Mouse (Mus musculus): Measurements from ENCODE around the gene Pxk.
"Not testable (repeated sequence)": the region's sequence is repeated elsewhere in the genome, so short reads cannot be mapped to it uniquely, and the experiment has no call there.

Gene Pxk

DNA sequence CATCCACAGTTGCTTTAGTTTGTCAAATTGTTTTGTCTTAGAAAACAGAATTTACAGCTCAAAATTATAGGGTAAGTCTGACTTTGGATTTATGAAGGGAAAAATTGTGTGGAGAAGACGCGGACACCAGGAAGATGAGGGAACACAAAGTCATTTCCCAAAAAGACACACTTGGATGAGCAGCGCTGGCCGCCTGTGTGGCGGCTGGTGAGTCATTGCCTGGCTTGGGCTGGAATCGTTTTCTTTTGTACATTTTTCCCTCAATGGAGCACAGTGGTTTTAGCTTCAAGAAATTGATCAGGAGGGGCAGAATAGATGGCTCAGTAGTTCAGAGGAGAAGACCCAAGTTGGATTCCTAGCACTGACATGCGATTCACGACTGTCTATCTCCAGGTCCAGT lies 3.9 kb downstream of the Pxk start:
- DNase-seq (ENCODE audit: low read depth, low spot score): no peak

DNA sequence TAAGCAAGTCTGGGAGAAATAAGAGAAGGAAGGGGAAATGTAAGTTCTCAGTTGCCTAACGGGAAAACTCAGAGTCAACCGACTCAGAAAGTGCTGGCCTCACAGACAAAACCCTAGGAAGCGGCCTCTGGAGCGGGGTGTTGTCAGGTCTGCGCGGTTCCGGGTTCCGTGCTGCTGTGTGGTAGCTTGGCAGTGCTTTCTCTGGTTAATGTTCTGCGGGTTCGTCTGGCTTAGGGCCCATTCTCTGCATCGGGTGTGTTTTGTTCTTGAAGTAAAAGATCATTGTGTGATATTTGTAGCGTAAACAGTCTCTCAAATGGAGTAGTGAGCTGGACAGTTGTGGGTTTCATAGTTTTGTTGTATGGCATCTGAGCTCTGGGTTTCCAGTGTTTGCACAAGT lies 4.7 kb downstream of the Pxk start:
- no peak for DNase-seq (ENCODE audit: low read depth, low spot score)

DNA sequence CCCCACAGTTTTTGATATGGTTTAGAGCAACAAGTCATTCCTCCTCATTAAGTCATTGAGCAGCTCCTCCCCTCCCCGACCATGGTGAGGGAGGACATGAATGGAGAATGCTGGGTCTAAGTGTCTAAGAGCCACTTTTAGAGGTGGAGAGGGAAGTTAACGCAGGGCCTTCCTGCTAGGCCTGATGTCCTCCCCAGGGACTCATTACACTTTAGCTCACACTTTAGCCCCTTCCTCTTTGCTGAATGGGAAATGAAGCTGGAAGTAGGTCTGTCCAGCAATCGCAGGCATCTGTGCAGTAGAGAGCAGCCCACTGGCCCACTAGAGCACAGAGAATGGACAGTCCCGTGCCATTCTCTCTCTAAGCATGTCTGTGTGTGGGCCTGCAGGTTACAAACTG lies 10.0 kb downstream of the Pxk start:
- no peak for DNase-seq (ENCODE audit: low read depth, low spot score)

DNA sequence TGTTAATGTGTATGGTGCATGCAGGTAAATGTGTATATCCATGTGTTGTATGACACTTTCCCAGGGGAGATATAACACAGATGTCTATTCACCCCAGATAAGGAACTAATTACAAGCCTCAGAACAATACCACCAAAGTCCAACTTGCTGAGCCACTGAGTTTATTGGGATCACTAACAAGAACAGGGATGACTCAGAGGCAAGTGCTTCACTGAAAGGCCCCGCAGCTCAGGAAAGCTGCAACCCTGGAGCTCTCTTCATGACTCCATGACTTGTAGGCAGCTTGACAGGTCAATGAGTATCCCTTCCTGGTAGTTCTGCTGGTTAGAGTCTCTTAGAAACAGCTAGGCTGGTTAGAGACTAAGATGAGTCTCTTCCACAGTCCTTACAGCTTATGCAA lies 11.0 kb downstream of the Pxk start:
- DNase-seq (ENCODE audit: low read depth, low spot score): no peak

DNA sequence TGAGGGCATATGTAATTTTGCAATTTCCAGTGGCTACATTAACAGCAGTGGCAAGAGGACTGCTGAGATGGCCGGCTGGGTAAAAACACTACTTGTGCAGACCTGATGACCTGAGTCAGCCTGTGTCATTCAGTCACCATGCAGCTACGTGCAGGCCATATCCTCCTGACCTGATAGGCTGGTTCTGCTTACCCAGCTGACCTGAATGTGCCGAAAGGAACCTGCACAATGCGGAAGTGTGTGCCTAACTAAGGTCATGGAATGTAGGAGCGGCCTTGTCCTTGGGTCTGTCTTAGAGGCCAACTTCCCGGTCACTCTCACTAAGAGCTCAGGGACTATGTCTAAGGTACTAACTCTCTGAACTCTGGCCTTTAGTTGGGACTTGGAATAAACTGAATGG lies 13.5 kb downstream of the Pxk start:
- no peak for DNase-seq (ENCODE audit: low read depth, low spot score)

DNA sequence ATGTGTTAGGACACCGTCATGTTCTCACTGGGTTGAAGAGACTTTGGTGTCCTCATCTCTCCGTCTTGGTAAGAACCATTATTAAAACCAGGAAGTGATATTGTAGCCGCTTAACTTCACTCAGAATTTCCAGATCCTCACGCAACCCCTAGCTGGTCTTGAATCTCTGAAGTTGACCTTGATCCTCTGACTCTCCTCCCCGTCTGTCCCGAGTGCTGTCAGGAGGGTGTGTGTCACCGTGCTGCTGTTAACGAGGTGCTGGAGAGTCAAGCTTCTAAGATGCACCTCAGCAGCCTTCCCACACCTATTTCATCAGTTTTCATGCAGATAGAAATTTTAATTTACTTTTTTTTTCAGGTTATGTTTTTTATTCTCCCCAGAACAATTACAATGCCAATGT lies 14.0 kb downstream of the Pxk start:
- DNase-seq (ENCODE audit: low read depth, low spot score): no peak

DNA sequence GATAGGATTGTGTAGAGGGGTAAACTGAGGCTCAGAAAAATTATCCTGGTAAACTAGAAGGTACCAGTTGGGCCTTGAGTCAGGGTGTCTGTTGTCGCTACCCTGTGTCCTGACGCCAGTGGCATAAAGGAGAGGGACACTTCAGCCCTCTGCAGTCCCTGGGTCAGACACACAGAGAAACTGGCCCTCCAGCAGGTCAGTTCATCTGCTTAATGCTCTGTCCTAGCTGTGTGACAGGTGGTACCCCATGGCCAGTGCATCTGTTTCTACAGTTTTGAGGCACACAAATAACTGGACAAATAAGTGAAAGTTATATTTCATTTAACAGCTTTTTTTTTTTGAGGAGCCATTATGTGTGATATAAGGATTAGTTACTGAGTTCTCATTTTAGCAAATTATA lies 15.6 kb downstream of the Pxk start:
- DNase-seq (ENCODE audit: low read depth, low spot score): no peak

DNA sequence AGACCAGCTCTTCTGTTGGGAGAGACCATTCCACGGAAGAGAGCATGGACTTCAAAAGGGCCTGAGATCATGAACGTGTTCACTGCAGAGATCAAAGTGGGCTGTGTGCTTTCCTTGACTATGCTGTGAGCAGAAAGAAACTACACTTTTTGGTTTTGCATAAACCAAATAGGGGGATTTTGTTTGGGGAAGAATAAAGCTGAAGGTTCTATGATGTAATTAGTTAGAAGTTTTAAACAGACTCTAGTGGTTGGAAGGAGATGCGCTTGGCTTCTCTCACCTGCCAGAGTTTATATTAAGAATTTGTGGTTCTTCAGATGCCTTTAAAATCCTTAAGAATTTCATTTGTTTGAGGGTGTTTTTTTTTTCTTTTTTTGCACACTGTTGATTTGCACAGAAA lies 16.3 kb downstream of the Pxk start:
- DNase-seq (ENCODE audit: low read depth, low spot score): no peak

DNA sequence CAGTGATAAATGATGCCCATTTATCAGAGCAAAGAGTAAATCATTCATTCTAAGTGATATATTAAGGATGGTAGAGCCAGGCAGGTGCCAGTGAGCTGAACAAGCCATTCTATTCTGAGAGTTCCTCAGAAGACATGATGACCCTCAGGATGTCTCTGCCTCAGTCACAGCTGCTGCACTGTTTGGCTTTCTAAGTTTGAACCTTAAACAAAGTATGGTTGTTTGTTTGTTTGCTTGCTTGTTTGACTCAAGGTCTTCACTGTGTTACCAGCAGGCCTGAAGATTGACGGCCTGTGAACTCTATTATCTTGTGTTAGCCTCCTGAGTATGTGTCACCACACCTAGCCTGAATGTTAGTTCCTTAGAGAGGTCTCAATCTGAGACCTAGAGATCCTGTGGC lies 16.7 kb downstream of the Pxk start:
- no peak for DNase-seq (ENCODE audit: low read depth, low spot score)

DNA sequence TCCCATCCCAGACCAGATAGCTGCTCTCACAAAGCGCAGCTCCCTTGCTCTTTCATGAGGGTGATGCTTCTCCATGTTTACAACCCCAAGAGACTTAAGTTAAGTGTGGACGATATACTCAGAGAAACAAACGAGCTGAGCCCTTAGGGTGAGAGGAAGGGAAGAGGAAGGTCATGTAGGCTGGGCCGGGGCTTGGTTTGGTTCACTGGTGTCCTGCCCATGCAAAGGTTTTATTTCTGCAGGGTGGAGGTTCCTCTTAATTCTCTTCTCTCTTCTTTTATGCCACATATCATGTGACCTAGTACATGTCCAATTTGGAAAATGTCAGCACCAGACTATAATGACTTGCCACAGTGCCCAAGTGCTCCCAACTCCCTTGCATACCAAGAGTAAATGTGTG lies 17.8 kb downstream of the Pxk start:
- no peak for DNase-seq (ENCODE audit: low read depth, low spot score)

DNA sequence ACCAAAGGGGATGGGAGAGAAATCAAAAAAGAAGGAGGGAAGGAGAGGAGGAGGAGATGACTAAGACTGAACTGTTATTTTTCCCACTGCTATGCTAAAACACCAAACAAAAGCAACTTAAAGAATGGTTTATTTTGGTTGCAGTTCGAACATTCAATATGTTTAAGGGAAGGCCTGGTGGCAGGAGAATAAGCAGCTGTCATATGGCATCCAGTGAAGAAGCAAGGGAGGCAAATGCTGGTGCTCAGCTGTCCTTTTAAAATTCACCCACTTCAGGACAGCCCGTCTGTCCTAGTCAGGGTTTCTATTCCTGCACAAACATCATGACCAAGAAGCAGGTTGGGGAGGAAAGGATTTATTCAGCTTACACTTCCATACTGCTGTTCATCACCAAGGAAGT lies 19.4 kb downstream of the Pxk start:
- no peak for DNase-seq (ENCODE audit: low read depth, low spot score)

DNA sequence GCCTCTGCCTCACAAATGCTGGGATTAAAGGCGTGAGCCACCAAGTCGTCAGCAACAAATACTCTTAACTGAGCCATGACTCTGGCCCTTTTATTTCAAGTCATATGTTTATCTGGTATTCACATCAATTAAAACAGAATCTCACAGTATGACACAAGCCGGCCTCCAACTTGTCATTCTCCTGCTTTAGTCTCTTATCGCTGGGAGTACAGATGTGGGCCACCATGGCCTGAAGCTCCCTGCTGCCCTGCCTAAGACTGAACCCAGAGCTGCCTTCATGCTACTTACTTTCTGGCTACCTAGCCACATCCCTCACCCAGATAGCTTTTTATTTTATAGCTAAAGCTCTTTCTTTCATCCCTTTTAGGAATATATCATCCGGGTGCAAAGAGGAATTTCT lies 21.4 kb downstream of the Pxk start:
- no peak for DNase-seq (ENCODE audit: low read depth, low spot score)

DNA sequence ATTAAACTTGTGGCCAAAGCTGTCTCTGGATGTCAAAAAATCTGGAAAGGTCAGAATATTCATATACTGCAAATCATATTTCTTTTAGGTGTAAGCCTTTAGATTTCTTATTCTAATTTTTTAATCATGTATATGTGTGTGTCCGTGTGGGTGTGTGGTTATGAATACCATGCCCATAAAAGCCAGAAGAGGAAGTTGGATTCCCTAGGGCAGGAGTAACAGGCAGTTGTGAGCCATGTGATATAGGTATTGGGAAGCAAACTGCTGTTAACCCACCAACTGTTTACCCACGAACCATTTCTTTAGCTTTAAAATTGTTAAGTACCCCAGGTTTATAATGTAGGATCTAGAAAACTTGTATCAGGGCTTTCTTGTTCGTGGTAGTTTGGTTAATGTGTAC lies 21.9 kb downstream of the Pxk start:
- DNase-seq (ENCODE audit: low read depth, low spot score): no peak

DNA sequence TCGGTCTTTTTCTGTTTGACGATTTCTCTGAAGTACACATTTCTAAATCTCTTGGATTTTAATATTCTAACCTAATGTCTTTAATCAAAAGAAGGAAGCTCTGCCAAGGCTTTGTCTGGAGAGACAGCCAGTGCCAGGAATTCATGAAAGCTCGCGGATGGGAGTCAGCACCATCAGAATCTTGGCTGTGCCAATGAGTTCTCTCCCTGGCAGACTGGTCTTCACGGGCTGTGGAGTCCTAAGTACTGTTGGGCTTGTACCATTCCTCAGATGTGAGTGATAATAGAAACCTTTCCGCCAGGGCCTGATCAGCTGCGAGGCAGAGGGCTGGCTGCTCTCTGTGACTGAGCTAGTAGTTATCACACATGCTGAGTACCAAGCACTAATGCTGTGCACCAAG lies 25.1 kb downstream of the Pxk start:
- no peak for DNase-seq (ENCODE audit: low read depth, low spot score)

DNA sequence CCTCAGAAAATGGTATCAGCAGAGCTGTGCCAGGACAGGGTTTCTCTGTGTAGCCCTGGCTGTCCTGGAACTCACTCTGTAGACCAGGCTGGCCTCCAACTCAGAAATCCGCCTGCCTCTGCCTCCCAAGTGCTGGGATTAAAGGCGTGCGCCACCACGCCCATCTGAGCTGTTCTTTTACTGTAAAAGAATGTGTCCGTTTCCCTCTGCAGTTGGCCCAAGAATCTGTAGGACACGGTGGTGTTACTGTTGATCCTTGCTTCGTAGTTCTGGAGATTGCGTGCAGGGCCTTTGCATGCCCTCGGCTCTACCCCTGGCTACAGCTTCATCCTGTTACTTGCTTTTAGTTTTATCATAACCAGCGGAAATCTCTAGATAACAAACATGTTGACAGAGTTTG lies 25.6 kb downstream of the Pxk start:
- DNase-seq (ENCODE audit: low read depth, low spot score): not testable (repeated sequence)

DNA sequence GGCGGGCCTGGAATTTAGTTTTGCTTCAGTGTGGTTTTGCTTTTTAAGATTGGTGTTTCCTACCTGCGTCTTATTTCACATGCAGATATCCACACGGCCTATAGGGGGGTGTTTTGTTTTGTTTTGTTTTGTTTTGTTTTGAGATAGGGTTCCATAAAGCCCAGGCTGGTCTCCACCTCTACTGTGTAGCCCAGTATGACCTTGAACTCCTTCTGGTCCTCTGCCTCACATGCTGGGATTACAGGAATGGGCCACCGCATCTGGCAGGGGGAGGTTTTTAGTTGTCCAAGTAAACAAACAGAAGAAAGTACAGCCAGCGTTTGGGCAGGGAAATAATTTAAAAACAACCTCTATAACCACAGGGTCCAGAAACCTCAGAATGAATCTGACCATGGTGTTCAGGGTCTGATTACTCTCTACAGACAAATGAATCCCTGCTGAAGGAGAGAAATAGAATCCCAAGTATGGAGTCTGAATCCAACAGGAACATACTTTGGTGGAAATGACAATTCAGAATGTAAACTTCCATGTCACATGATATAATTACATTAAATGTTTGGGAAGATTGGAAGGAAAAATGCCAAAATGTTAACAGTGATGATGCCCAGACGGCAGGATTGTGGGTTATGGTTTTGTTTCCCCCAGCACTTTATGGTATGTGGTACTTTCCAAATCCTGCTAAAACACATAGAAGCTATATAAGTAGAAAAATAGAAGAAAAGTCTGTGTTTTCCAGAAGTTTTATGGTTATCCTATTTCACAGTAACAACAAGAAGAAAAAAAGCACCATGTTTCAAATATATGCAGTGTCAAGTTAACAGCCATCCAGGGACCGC lies 26.3 kb downstream of the Pxk start:
- no peak for DNase-seq (ENCODE audit: low read depth, low spot score)

DNA sequence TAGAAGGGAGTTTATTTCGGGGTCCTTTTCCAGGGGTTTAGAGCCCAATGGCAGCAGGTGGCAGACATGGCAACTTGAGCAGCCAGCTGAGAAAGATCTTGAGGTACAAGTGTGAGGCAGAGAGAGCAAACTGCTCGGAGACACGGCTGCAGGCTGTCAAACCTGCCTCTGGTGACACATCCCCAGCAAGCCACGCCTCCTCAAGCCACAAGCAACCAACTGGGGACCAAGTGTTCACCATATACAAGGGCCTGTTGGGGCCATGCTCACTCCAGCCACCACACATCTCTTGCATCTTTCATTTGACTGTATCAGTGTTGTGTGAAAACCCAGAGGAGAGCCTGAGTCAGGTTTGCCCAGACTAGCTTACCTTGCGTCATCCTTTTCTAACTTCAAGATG lies 30.0 kb downstream of the Pxk start:
- no peak for DNase-seq (ENCODE audit: low read depth, low spot score)

DNA sequence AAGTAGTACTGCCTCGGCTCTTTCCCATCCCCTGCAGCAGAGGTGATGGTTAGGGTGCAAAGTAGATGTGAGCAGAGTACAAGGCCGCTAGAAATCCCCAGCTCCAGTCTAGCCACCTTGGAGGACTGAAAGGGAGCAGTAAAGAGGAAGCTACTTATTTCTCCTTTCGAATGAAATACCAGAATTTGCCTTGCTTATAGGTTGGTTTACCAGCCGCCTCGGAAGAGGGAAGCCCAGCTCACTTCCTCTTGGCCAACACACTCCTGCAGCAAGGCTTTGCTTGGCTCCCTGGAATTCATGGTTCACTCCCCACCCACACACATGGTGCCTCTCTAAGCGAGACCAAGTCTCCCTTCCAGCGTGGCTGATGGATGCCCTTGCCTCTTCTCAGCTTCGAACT lies 34.8 kb downstream of the Pxk start:
- no peak for DNase-seq (ENCODE audit: low read depth, low spot score)

DNA sequence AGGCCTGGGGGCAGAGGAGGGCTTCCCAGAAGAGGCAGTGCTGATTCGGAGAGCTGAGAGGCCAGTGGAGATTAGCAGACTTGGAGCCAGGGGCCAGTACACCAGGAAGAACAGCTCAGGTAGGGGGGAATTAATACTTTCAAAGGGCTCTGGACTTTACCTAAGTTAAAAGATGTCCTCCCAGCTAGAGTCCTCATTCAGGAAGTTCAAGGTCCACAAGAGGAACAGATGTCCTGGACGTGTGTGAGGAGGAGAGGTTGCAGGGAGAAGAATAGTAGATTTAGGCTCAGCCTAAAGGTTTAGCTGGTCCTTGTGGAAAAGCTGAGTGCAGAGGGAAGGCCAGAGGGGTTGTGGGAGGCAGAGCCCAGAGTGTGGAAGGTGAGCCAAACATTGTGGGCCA lies 36.2 kb downstream of the Pxk start:
- no peak for DNase-seq (ENCODE audit: low read depth, low spot score)

DNA sequence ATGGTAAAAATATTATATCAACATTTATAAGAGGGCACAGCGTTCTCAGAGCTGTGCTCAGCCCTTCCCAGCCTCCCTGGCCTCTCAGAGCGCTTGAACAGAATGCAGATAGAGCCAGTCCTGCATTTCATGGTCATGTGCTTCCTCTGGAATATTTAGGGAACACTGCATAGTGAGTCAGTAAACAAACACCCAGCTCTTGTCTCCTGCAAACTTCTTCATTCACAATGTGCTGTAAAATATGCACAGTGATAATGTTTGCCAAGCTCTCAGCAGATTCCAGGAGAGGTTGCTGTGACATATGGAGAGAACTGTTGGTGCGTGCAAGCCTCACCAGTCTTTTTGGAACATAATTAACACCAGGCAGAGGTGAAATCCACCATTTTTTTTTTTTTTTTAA lies 37.1 kb downstream of the Pxk start:
- DNase-seq (ENCODE audit: low read depth, low spot score): no peak

DNA sequence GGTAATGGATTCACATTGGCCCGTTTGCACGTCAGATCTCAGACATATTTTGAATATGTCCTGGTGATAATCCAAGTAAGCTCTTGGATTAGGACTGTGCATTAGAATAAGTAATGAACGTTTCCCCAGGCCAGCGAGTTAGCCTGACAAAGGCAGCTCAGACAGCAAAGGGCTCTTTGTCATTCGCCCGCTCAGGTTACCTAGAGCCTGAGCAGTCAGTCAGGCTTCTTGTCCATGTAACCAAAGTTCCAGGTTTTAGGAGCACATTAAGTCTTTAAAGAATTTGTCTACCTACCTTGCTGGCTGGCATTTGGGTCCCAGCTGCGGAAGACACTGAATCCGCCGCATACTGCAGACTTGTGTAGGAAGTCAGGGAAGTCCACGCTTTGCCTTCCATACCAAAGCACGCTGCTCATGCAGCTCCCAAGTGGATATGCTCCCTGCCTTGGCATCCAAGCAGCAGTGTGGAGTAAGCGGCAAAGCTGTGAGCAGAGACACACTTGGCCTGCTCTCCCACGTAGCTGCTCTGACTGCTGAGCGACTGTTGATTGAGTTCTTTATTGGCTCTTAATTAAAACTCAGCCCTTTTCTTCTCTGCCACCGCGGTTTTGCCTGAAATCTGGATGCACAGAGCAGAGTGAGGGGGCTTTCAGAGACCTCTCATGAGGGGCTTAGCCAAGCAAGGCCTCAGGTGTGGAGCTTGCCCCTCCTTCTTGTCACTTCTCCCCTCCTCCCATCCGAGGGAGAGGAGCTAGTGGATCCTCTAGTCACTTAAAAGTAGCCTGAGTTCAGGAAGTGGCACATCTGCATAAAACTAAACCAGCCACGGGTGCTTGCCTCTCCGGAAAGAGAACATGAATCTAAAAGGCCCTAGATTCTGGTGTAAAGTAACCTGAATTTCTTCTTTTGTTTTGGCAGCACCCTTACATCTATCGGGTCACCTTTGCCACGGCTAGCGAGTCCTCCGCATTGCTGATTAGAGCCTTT lies 42.0 kb downstream of the Pxk start:
- DNase-seq (ENCODE audit: low read depth, low spot score): no peak

DNA sequence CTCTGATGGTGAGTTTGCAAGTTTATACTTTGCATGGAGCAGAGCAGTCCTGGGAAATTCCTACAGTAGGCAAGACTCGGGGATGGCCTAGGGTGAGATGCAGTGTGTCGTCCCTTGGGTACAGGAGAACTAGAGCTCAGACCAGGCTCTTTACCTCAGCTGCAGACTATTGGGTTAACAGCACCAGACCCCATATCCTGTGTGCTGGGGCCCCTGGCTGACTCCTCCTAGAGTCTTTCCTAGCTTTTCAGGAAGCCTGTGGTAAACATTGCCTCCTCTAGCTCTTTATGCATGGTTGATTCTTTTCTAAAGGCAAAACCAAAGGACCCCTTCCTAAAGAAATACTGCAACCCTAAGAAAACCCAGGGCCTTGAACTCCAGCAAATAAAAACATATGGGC lies 43.1 kb downstream of the Pxk start:
- no peak for DNase-seq (ENCODE audit: low read depth, low spot score)

Data from WW6 (cell line).